Mouse (Mus musculus) heart, adult 2 months (tissue): ENCODE data around the gene Madd. TPM values are rescaled to one million over a fixed set of nuclear protein-coding genes. Genes with fewer than 3 reads are reported as not detected.

ENCODE experiments used
- DNase-seq, 2 experiments: peaks; one replicate each; pipeline ENCODE4 v3.0.0; 2021
- H3K27ac ChIP-seq: fragments of 200-600 bp; 2 replicates; pipeline ENCODE4 v1.8.1; 2022
- H3K27me3 ChIP-seq: fragments of 200-500 bp; 2 replicates; pipeline ENCODE4 v1.6.1; 2012; ENCODE audit warnings: mild to moderate bottlenecking, low read length, inconsistent platforms, mixed read lengths; ENCODE audit not compliant: control insufficient read depth, insufficient read depth
- H3K36me3 ChIP-seq: fragments of 200-500 bp; 2 replicates; pipeline ENCODE4 v1.6.1; 2012; ENCODE audit warnings: low read length, inconsistent platforms; ENCODE audit not compliant: control insufficient read depth, insufficient read depth
- H3K4me1 ChIP-seq: fragments of 200-500 bp; 2 replicates; pipeline ENCODE4 v1.6.1; 2011; ENCODE audit warnings: low read length; ENCODE audit not compliant: control insufficient read depth, insufficient read depth
- H3K4me3 ChIP-seq: fragments of 200-600 bp; 2 replicates; pipeline ENCODE4 v1.8.1; 2022
- H3K79me2 ChIP-seq: fragments of 200-500 bp; replicated peaks from 2 replicates; pipeline ENCODE4 v1.6.1; 2012; ENCODE audit warnings: mild to moderate bottlenecking, inconsistent platforms, low read length, moderate library complexity, mixed read lengths; ENCODE audit not compliant: control insufficient read depth, insufficient read depth
- H3K9ac ChIP-seq: fragments of 200-500 bp; 2 replicates; pipeline ENCODE4 v1.6.1; 2012; ENCODE audit warnings: low read depth, mild to moderate bottlenecking, control low read depth, inconsistent platforms, low read length, mixed read lengths
- CTCF ChIP-seq: fragments of 200-600 bp; IDR thresholded peaks from 2 replicates; pipeline ENCODE4 v1.8.1; 2022; ENCODE audit warnings: antibody characterized with exemption, mild to moderate bottlenecking, moderate library complexity
- EP300 ChIP-seq: fragments of 200-500 bp; IDR thresholded peaks from 2 replicates; pipeline ENCODE4 v1.6.1; 2011; ENCODE audit warnings: low read depth, low read length, control low read depth; ENCODE audit not compliant: insufficient read depth
- POLR2A ChIP-seq: fragments of 200-500 bp; IDR thresholded peaks from 2 replicates; pipeline ENCODE4 v1.6.1; 2011; ENCODE audit warnings: mild to moderate bottlenecking, low read depth, low read length, control low read depth; ENCODE audit not compliant: insufficient read depth
- WGBS: fragments of 180-500 bp; shearing (Covaris S2); methylation state at CpG from one replicate; pipeline ENCODE4 v1.1.7; 2018; 5-methylcytosine and 5-hydroxymethylcytosine counted together
- intact Hi-C: fragments of 180-260 bp; cut with DNase I; formaldehyde crosslinking; loops from one replicate; pipeline ENCODE4 v1.15.1; 2025
- polyA plus RNA-seq: library from polyadenylated mRNA; depleted of rRNA; stranded (reverse); fragments of >200 nt; gene quantifications from 2 replicates; pipeline ENCODE4 v1.2.3, GENCODE M21; 2012
- total RNA-seq, 2 experiments: library from RNA; stranded (reverse); gene quantifications; 2 replicates each; pipeline ENCODE4 v1.2.3; 2021

The Madd gene
- total and polyA plus RNA-seq, 3 experiments, result 4.7 to 8.5 (median 6.1) TPM

DNA sequence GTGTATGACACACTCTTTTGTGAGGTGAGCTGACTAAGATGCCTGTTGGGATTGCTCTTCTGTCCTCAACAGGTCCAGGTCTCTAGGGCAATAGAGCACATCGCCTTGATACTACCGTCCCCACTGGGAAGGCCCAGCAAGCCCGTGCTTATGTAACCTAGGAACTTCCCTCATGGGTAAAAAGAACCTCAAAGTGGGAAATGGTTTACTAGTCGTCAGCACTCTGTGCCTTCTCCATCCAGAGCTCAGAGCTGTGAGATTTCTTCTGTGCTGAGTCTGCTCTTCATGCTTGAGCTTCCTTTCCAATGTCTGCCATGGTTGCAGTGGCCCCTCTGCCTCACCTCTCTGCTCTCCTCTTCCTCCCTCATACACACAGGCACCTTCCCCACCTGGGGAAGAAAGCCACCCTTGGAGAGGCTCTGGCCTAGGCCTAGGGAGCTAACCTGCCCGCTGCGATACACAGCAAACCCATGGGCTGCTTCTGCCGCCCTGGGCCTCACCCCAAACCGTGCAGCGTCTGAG lies 22.7 kb upstream of the Madd start:
- TF ChIP-seq EP300 (no peak), CTCF (no peak), POLR2A (no peak)
- 80% methylated on average over 9 of the region's 9 CpGs for WGBS
- Histone ChIP-seq H3K36me3 (peaks cover 2% of the 10 kb centered on the region), H3K27me3 (no peaks in the 10 kb centered on the region), H3K9ac (no peak overlapping the region), H3K4me1 (peaks cover 5% of the 10 kb centered on the region; the same call in 1 of the 2 replicates), H3K4me3 (no peak overlapping the region), H3K27ac (no peak overlapping the region), H3K79me2 (no peaks in the 10 kb centered on the region)
- peak; percentile 41 to 45 for DNase-seq
- intact Hi-C loops, result no loop called here

DNA sequence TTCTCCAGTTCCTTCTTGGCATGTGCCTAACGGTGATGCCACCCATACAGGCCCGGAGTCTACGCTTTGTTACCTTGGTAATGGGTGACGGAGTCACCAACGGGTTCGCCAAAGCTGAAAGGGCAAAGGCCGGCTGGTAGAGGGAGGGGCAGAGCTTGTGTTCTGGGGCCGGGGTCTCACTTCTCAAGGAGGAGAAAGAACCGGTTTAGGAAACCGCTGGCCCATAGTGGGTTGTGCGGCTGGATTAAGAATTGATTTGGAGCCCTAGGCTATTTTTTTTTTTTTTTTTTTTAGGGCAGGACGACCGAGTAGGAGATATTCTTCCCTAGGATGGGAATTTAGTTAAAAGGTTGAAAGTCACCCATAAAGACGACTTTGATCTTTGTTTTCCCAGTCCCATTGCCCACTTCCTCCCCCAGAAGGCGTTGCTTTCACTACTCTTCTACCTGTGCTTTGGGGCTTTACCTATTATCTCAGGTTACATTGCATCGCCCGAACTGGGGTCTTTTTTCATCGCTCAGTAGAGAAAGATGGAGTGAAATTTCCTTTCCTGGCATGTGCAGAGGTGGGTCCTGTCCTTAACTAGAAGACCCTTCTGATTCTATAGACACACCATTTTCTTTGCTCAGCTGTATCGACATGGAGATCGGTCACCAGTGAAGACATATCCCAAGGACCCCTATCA lies 19.5 kb upstream of the Madd start:
- intact Hi-C loops, result loop anchor here (5.0 kb wide), 3 partner anchors 34 to 301 kb away; partner anchors contain the start of genes Ddb2, Kbtbd4, Ndufs3 and Slc39a13
- no peaks in the 10 kb centered on the region for H3K79me2 ChIP-seq
- peak overlapping the region; percentile 79 for H3K9ac ChIP-seq
- TF ChIP-seq EP300 (no peak), CTCF (no peak), POLR2A (no peak)
- WGBS, result 14% methylated on average over 20 of the region's 20 CpGs
- peak overlapping the region; percentile 82 for H3K27ac ChIP-seq
- no peak for DNase-seq
- peak overlapping the region; percentile 87 for H3K4me3 ChIP-seq
- H3K36me3 ChIP-seq, result no peaks in the 10 kb centered on the region; the same call in 1 of the 2 replicates
- H3K27me3 ChIP-seq, result no peaks in the 10 kb centered on the region
- H3K4me1 ChIP-seq, result peaks cover 5% of the 10 kb centered on the region; the same call in 1 of the 2 replicates

DNA sequence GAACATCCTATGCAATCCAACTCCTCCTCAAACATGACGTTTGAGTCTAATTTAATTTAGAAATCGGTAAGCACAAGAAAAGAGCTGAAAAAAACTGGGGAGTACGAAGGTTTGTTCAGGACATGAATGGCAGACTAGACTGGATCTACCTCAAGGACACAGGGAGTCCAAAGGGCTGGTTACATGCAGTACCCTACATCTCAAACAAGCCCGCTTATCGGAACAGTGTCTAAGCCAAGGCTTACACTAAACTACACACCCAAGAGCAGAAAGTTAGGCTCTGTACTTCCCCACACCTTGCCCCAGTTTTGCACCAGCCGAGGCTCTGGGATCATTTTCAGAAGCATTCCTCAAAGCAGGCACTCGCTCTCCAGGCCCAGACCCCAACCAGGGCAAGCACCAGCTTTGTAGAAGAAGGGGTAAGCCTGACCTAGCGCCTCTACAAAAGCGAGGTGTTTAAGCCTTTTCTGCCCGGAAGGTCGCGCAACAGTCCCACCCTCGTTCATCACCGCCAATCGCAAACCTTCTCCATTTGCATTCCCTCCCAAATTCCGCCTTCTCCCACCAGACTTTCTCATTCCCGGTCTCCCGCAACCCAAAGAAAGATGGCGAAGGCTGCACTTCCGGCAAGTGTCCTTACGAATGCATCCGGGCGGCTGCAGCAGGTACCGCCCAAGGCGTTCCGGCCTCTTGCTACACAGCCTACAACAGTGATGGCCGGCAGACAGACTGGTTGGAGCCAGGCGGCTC lies 18.8 kb upstream of the Madd start, which contains the start of the genes Nr1h3 and Acp2:
Gene Nr1h3, minus strand, starts transcription at position 613 of the 750 bp plus-strand sequence.
Gene Acp2, plus strand, starts transcription at position 664 of the 750 bp plus-strand sequence.
- Histone ChIP-seq H3K79me2 (no peaks in the 10 kb centered on the region), H3K4me3 (peak within 1 kb of the TSS; percentile 87), H3K36me3 (no peaks in the 10 kb centered on the region; the same call in 1 of the 2 replicates), H3K9ac (peak within 1 kb of the TSS; percentile 79), H3K27me3 (no peaks in the 10 kb centered on the region), H3K27ac (peak within 1 kb of the TSS; percentile 82), H3K4me1 (peaks cover 5% of the 10 kb centered on the region; the same call in 1 of the 2 replicates)
- WGBS, result 2% methylated on average over 28 of the region's 28 CpGs
- TF ChIP-seq CTCF (no peak), EP300 (peak; percentile 76; the same call in 1 of the 2 replicates), POLR2A (peak; percentile 89)
- intact Hi-C loops, result loop anchor here (5.0 kb wide), 3 partner anchors 35 to 300 kb away; partner anchors contain the start of genes Ddb2, Kbtbd4, Ndufs3 and Slc39a13
- DNase-seq, result peak; percentile 93 to 97

DNA sequence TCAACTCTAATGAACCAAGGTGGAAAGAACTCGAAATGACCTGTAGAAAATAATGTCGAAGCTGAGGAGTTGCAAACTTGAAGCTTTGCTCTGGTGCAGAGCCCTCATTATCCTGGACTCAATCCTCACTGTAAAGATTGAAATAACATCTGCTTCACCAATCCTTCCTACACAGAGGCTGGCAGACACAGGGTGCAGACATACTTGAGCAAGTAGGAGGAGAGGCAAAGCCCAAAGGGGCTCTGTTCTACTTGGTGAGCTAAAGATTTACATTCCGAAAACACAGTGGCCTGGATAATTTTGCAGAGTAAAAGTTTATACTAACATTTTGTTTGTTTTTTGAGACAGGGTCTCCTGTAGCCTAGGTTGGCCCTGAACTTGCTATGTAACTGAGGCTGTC lies 15.3 kb upstream of the Madd start:
- Histone ChIP-seq H3K9ac (no peak overlapping the region), H3K27me3 (no peaks in the 10 kb centered on the region), H3K4me3 (no peak overlapping the region), H3K4me1 (peaks cover 15% of the 10 kb centered on the region), H3K79me2 (no peaks in the 10 kb centered on the region), H3K27ac (no peak overlapping the region), H3K36me3 (no peaks in the 10 kb centered on the region; the same call in 1 of the 2 replicates)
- TF ChIP-seq POLR2A (no peak), CTCF (no peak), EP300 (no peak)
- 85% methylated on average over 3 of the region's 3 CpGs for WGBS
- no peak for DNase-seq
- intact Hi-C loops, result no loop called here

DNA sequence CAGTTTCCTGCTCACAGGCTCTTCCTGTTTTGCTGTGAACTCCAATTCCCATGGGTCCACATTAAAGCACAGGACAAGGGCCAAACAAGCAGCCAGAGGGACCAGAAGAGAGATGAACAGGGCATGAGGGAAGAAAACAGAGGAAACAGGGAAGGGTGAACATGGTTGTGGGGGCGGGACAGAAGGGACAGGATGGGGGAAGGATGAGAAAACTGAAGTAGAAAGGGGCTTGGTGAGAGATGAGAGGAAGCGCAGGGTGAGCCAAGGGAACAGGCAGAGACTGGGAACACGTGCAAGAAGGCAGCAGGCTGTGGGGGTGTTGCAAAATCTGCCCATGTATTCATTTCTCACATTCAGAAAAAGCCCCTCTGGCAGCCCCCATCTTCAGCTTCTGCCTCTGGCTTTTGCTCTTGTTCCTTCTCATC lies 13.0 kb upstream of the Madd start:
- no peaks in the 10 kb centered on the region for H3K36me3 ChIP-seq
- DNase-seq, result peak; percentile 57 to 71
- TF ChIP-seq POLR2A (no peak; the same call in 1 of the 2 replicates), CTCF (no peak), EP300 (0 out of 2 replicates have a peak, but pooled peaks have one; percentile 21)
- H3K9ac ChIP-seq, result no peak overlapping the region
- H3K79me2 ChIP-seq, result no peaks in the 10 kb centered on the region
- H3K27ac ChIP-seq, result peak overlapping the region; percentile 96
- H3K4me3 ChIP-seq, result no peak overlapping the region
- H3K4me1 ChIP-seq, result peaks cover 9% of the 10 kb centered on the region
- intact Hi-C loops, result no loop called here
- H3K27me3 ChIP-seq, result no peaks in the 10 kb centered on the region
- WGBS, result 48% methylated on average over 3 of the region's 3 CpGs
